9 mouse cellular contexts compared by ENCODE assay signal in genomic region chr11:58179563-58179962, GRCm38 (mm10). TPM values are rescaled to one million over a fixed set of nuclear protein-coding genes. Genes with fewer than 3 reads are reported as not detected.
A peak's percentile ranks its signal among the peaks of the same experiment; 100 is the strongest.
DNase-seq lines count a peak whose midpoint lies in the region; ATAC-seq lines count a peak whose summit lies in the region.
"Had no signal": no experiment of that assay in that cellular context is flagged by ENCODE, and none has a peak within 500 bp of the region (broad histone marks: within the 10 kb centered on the region; RNA-seq: fewer than 3 reads in every experiment).

No protein-coding gene starts in this region.

- WGBS in heart, embryonic 10.5 days = 35% methylated on average over 3 of the region's 3 CpGs
- WGBS in liver, embryonic 13.5 days (ENCODE audit: insufficient replicate concordance) = 7% methylated on average over 3 of the region's 3 CpGs

- H3K9ac ChIP-seq in liver, embryonic 13.5 days = no peak overlapping the region
- H3K9ac ChIP-seq: limb, embryonic 15.5 days had no signal

- H3K36me3 ChIP-seq in heart, embryonic 10.5 days = peaks cover 51% of the 10 kb centered on the region
- H3K36me3 ChIP-seq in liver, embryonic 13.5 days = peaks cover 55% of the 10 kb centered on the region

- no peaks in the 10 kb centered on the region for H3K27me3 ChIP-seq in heart, embryonic 10.5 days (ENCODE audit: insufficient read depth, poor library complexity, severe bottlenecking)
- no peaks in the 10 kb centered on the region for H3K27me3 ChIP-seq in liver, embryonic 13.5 days
- H3K27me3 ChIP-seq: limb, embryonic 15.5 days had no signal

- 0 out of 2 replicates have a peak, but pooled peaks cover 3% of the 10 kb centered on the region for H3K4me1 ChIP-seq in heart, embryonic 10.5 days
- 0 out of 2 replicates have a peak, but pooled peaks cover 1% of the 10 kb centered on the region for H3K4me1 ChIP-seq in liver, embryonic 13.5 days (replicated peaks)
- H3K4me1 ChIP-seq: limb, embryonic 15.5 days had no signal

- no peak overlapping the region for H3K4me2 ChIP-seq in liver, embryonic 13.5 days
- H3K4me2 ChIP-seq: limb, embryonic 15.5 days had no signal

- no peak overlapping the region for H3K4me3 ChIP-seq in heart, embryonic 10.5 days
- H3K4me3 ChIP-seq in liver, embryonic 13.5 days (replicated peaks) = no peak overlapping the region
- H3K4me3 ChIP-seq: limb, embryonic 15.5 days had no signal

- no peak overlapping the region for H3K27ac ChIP-seq in heart, embryonic 10.5 days
- no peak overlapping the region for H3K27ac ChIP-seq in liver, embryonic 13.5 days
- H3K27ac ChIP-seq: limb, embryonic 15.5 days had no signal

- ATAC-seq in liver, embryonic 13.5 days (ENCODE audit: low read depth) = peak; percentile 58

- DNase-seq in CD8-positive naive resting alpha-beta T cell, adult 2 months (ENCODE audit: low read depth in 2 of 2, low spot score in 2 of 2) = peak; percentile 73 to 80
- peak; percentile 82 for DNase-seq in adrenal gland, postnatal 10 days
- peak; percentile 75 for DNase-seq in embryo, embryonic 9.5 days (ENCODE audit: extremely low spot score)
- peak; percentile 82 for DNase-seq in heart, embryonic 10.5 days (ENCODE audit: low spot score)
- DNase-seq in kidney, postnatal 14 days = peak; percentile 90
- DNase-seq in liver, embryonic 13.5 days = peak; percentile 63
- DNase-seq in ovary, postnatal 14 days (ENCODE audit: low spot score) = peak; percentile 67
- peak; percentile 89 for DNase-seq in thymus, postnatal 0 days (ENCODE audit: low spot score)

- no peaks in the 10 kb centered on the region for H3K9me3 ChIP-seq in heart, embryonic 10.5 days
- H3K9me3 ChIP-seq in liver, embryonic 13.5 days (replicated peaks) = no peaks in the 10 kb centered on the region
- H3K9me3 ChIP-seq: limb, embryonic 15.5 days had no signal

RNA-seq across cellular contexts. Expression of gene Mrpl22, which starts 8.1 kb away (rescaled TPM):
- total RNA-seq in adrenal gland, postnatal 10 days (2021) = 10 to 100 TPM; 68.8 to 70.9 TPM
- 116 and 137 TPM in 2 replicates for polyA plus RNA-seq in heart, embryonic 10.5 days (2016; fragmentation: Nextera tagmentation; extraction: Ambion mirVana)
- 134 and 138 TPM in 2 replicates for polyA plus RNA-seq in liver, embryonic 13.5 days (2015; fragmentation: Nextera tagmentation; extraction: Ambion mirVana)
- polyA plus RNA-seq in thymus, postnatal 0 days (2015; fragmentation: Nextera tagmentation; extraction: Ambion mirVana) = 137 and 139 TPM in 2 replicates

RNA-seq across cellular contexts. Expression of gene Gemin5, which starts 11.2 kb away (rescaled TPM):
- 10 to 100 TPM; 16.5 to 19.1 TPM for total RNA-seq in adrenal gland, postnatal 10 days (2021)
- 20.9 and 26.2 TPM in 2 replicates for polyA plus RNA-seq in heart, embryonic 10.5 days (2016; fragmentation: Nextera tagmentation; extraction: Ambion mirVana)
- 15.5 and 16.0 TPM in 2 replicates for polyA plus RNA-seq in liver, embryonic 13.5 days (2015; fragmentation: Nextera tagmentation; extraction: Ambion mirVana)
- polyA plus RNA-seq in thymus, postnatal 0 days (2015; fragmentation: Nextera tagmentation; extraction: Ambion mirVana) = 23.0 and 25.7 TPM in 2 replicates

RNA-seq across cellular contexts. Expression of gene Igtp, which starts 19.8 kb away (rescaled TPM):
- 1 to 10 TPM; 7.7 to 8.4 TPM for total RNA-seq in adrenal gland, postnatal 10 days (2021)
- polyA plus RNA-seq in heart, embryonic 10.5 days (2016; fragmentation: Nextera tagmentation; extraction: Ambion mirVana) = 3.1 and 3.4 TPM in 2 replicates
- polyA plus RNA-seq in liver, embryonic 13.5 days (2015; fragmentation: Nextera tagmentation; extraction: Ambion mirVana) = 6.4 and 7.7 TPM in 2 replicates
- polyA plus RNA-seq in thymus, postnatal 0 days (2015; fragmentation: Nextera tagmentation; extraction: Ambion mirVana) = 65.3 and 67.3 TPM in 2 replicates

RNA-seq across cellular contexts. Expression of gene Irgm2, which starts 19.9 kb away (rescaled TPM):
- total RNA-seq in adrenal gland, postnatal 10 days (2021) = 1 to 10 TPM; 8.8 to 9.8 TPM
- 0.90 and 1.1 TPM in 2 replicates for polyA plus RNA-seq in heart, embryonic 10.5 days (2016; fragmentation: Nextera tagmentation; extraction: Ambion mirVana)
- 2.6 and 3.8 TPM in 2 replicates for polyA plus RNA-seq in liver, embryonic 13.5 days (2015; fragmentation: Nextera tagmentation; extraction: Ambion mirVana)
- 12.1 and 12.5 TPM in 2 replicates for polyA plus RNA-seq in thymus, postnatal 0 days (2015; fragmentation: Nextera tagmentation; extraction: Ambion mirVana)
